In the genomic region with DNA sequence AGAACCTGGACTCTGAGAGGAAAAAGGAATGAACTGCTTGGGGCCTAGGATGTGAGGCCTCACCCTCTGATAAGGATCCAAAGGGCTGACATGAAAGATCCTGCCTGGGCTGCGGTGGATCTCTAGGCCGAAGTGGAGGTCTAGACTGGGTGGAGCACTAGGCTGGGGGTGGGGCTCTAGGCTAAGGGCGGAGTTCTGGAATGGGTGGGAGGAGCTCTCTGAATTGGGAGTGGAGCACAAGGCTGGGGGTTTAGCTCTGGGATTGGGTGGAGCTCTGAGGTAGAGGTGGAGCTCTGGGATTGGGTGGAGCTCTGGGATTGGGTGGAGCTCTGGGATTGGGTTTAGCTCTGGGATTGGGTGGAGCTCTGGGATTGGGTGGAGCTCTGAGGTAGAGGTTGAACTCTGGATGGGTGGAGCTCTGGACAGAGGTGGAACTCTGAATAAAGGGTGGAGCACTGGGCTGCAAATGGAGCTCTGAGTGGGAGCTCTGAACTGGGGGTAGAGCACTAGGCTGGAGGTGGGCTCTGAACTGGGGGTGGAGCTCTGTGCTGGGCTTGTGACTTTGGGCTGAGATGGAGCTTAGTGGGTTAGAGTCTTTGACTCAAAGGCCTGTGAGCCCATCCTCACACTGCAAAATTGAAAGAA, we compare ENCODE assay signal across 8 mouse cellular contexts.
A peak's percentile ranks its signal among the peaks of the same experiment; 100 is the strongest.
DNase-seq lines count a peak whose midpoint lies in the region; ATAC-seq and TF ChIP-seq lines count a peak whose summit lies in the region.

No protein-coding gene starts in this region.

- ATAC-seq in hindbrain, embryonic 14.5 days (ENCODE audit: low FRiP score) = 0 out of 2 replicates have a peak, but pooled peaks have one; percentile 21

- WGBS in forebrain, embryonic 10.5 days = 23% methylated on average over 3 of the region's 3 CpGs
- WGBS in hindbrain, embryonic 14.5 days = 21% methylated on average over 3 of the region's 3 CpGs

- no peaks in the 10 kb centered on the region for H3K9me3 ChIP-seq in forebrain, embryonic 10.5 days
- no peaks in the 10 kb centered on the region for H3K9me3 ChIP-seq in hindbrain, embryonic 14.5 days (ENCODE audit: control insufficient read depth, low read length)

- H3K27ac ChIP-seq in layer of hippocampus, adult 2 months = peak overlapping the region; percentile 28; the same call in 1 of the 2 replicates
- peak overlapping the region; percentile 82 for H3K27ac ChIP-seq in forebrain, embryonic 10.5 days
- H3K27ac ChIP-seq in hindbrain, embryonic 14.5 days = no peak overlapping the region

- no peak overlapping the region for H3K9ac ChIP-seq in hindbrain, embryonic 14.5 days

- no peak overlapping the region for H3K4me2 ChIP-seq in hindbrain, embryonic 14.5 days (replicated peaks)

- no peak overlapping the region for H3K4me3 ChIP-seq in layer of hippocampus, adult 2 months
- no peak overlapping the region for H3K4me3 ChIP-seq in forebrain, embryonic 10.5 days
- H3K4me3 ChIP-seq in hindbrain, embryonic 14.5 days (replicated peaks; ENCODE audit: low read length) = no peak overlapping the region

- TF ChIP-seq CTCF in layer of hippocampus, adult 2 months (conservative IDR thresholded peaks at IDR 0.05) = no peak

- DNase-seq in layer of hippocampus, adult 2 months (ENCODE audit: low spot score in 2 of 2) = no peak
- no peak for DNase-seq in layer of hippocampus, adult 18-20 months (ENCODE audit: low spot score in 2 of 2)
- no peak for DNase-seq in forebrain, embryonic 10.5 days (ENCODE audit: extremely low spot score, low spot score)
- DNase-seq in hindbrain, embryonic 14.5 days (ENCODE audit: low spot score) = no peak
- peak; percentile 26 for DNase-seq in lung, postnatal 10 days
- DNase-seq in retina, embryonic 14.5 days (ENCODE audit: low spot score) = no peak
- DNase-seq in left cerebral cortex, adult 9 months (ENCODE audit: low spot score in 2 of 2) = no peak
- no peak for DNase-seq in right cerebral cortex, postnatal 4 days

- H3K27me3 ChIP-seq in forebrain, embryonic 10.5 days (ENCODE audit: poor library complexity, severe bottlenecking) = peaks cover 65% of the 10 kb centered on the region
- H3K27me3 ChIP-seq in hindbrain, embryonic 14.5 days (ENCODE audit: control insufficient read depth, insufficient read depth, low read length) = no peaks in the 10 kb centered on the region

- no peaks in the 10 kb centered on the region for H3K36me3 ChIP-seq in forebrain, embryonic 10.5 days (replicated peaks)
- H3K36me3 ChIP-seq in hindbrain, embryonic 14.5 days (replicated peaks; ENCODE audit: control insufficient read depth, insufficient read depth) = no peaks in the 10 kb centered on the region

- H3K4me1 ChIP-seq in forebrain, embryonic 10.5 days = peaks cover 24% of the 10 kb centered on the region
- peaks cover 11% of the 10 kb centered on the region; the same call in 1 of the 2 replicates for H3K4me1 ChIP-seq in hindbrain, embryonic 14.5 days (replicated peaks; ENCODE audit: control insufficient read depth, insufficient read depth, low read length)
